Mouse (Mus musculus) heart, postnatal 0 days (tissue): ENCODE data around the gene Lipa.

Experiments
- CTCF ChIP-seq: IDR thresholded peaks from 2 replicates; pipeline ENCODE4 v1.5.1; 2016; ENCODE audit warnings: antibody characterized with exemption, control low read depth, low read depth
- EP300 ChIP-seq: IDR thresholded peaks from 2 replicates; pipeline ENCODE4 v1.6.1; 2016; ENCODE audit warnings: antibody characterized with exemption, low read depth

DNA sequence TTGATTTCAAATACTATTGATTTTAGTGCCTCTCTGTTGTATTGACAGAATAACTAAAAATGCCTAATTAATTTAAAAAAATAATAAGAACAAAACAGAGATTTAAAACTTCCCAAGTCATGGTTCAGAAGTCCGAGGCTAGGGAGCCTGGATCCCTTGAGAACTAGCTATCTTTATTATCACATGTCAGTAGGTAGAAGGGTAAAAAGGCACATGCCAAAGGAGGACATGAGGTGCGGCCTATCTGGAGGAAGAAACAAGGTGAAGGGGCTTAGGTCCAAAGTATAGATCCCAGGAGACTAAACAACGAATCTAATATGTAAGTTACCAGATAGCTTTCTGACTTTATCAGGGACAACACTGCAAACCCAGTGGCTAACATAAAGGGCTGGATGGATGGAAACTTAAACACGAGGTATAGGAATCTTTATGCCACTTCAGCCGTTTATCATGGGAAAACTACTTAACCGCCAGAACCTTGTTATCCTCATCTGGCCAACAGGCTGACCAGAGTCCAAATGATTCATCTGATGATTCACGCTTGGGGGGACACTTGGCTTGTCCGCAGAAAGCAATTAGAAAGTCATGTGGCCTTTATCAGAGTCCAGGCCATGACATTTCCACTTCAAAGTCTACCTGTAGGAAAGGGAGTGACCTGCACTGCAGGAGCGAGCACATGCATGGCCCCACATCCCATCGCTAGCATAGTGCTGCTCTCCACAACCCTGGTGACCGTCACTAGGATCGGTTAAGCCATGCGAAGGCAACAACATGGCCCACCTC, 9.3 kb downstream of the Lipa start:
- TF ChIP-seq EP300 (no peak), CTCF (no peak)
